Mouse (Mus musculus) myocyte (in vitro differentiated cells): Measurements from ENCODE around the gene Cldnd1. TPM values are rescaled to one million over a fixed set of nuclear protein-coding genes. Genes with fewer than 3 reads are reported as not detected.

Experiments used
- H3K27me3 ChIP-seq: one replicate; pipeline ENCODE4 v1.6.1; 2011; ENCODE audit not compliant: control insufficient read depth, insufficient read depth, insufficient read length
- H3K36me3 ChIP-seq: one replicate; pipeline ENCODE4 v1.6.1; 2011; ENCODE audit not compliant: control insufficient read depth, insufficient read depth
- H3K4me2 ChIP-seq: one replicate; pipeline ENCODE4 v1.6.1; 2011; ENCODE audit warnings: low read depth, control low read depth
- H3K4me3 ChIP-seq: one replicate; pipeline ENCODE4 v1.5.1; 2011; ENCODE audit warnings: mild to moderate bottlenecking, control low read depth, moderate library complexity
- H3K79me2 ChIP-seq: one replicate; pipeline ENCODE4 v1.6.1; 2011; ENCODE audit not compliant: control insufficient read depth, insufficient read depth
- H3ac ChIP-seq: one replicate; pipeline ENCODE4 v1.6.1; 2011; ENCODE audit not compliant: control insufficient read depth, insufficient read length
- CEBPB ChIP-seq: IDR thresholded peaks from 2 replicates; pipeline ENCODE4 v1.6.1; 2011; ENCODE audit warnings: mild to moderate bottlenecking, moderate library complexity; ENCODE audit not compliant: poor library complexity, insufficient read depth, severe bottlenecking
- E2F4 ChIP-seq: IDR thresholded peaks from one replicate; pipeline ENCODE4 v1.6.1; 2011; ENCODE audit warnings: mild to moderate bottlenecking, control low read depth, moderate library complexity; ENCODE audit not compliant: insufficient read depth
- MAX ChIP-seq: IDR thresholded peaks from one replicate; pipeline ENCODE4 v1.6.1; 2011; ENCODE audit warnings: low read depth, mild to moderate bottlenecking, control low read depth
- MYOD1 ChIP-seq, 3 experiments: IDR thresholded peaks; one replicate each; pipeline ENCODE4 v1.6.1; 2011; ENCODE audit warnings: control low read depth in 2 of 3, low read depth in 2 of 3, mild to moderate bottlenecking in 2 of 3, moderate library complexity in 1 of 3; ENCODE audit not compliant: insufficient read length in 2 of 3, control insufficient read depth in 1 of 3
- MYOG ChIP-seq, 3 experiments: IDR thresholded peaks; one replicate each; pipeline ENCODE4 v1.6.1; 2011; ENCODE audit warnings: control low read depth in 2 of 3, low read depth in 2 of 3, mild to moderate bottlenecking in 2 of 3; ENCODE audit not compliant: insufficient read length in 2 of 3, control insufficient read depth in 1 of 3, insufficient read depth in 1 of 3
- POLR2A ChIP-seq: IDR thresholded peaks from one replicate; pipeline ENCODE4 v1.6.1; 2011; ENCODE audit warnings: low read depth, mild to moderate bottlenecking, control low read depth, moderate library complexity; ENCODE audit not compliant: insufficient read length
- POLR2AphosphoS2 ChIP-seq: IDR thresholded peaks from one replicate; pipeline ENCODE4 v1.6.1; 2011; ENCODE audit warnings: low read depth, control low read depth; ENCODE audit not compliant: insufficient read length
- REST ChIP-seq: IDR thresholded peaks from one replicate; pipeline ENCODE4 v1.6.1; 2011; ENCODE audit warnings: mild to moderate bottlenecking, control low read depth, moderate library complexity; ENCODE audit not compliant: insufficient read depth, insufficient read length
- SRF ChIP-seq: IDR thresholded peaks from one replicate; pipeline ENCODE4 v1.6.1; 2011; ENCODE audit warnings: low read depth; ENCODE audit not compliant: control insufficient read depth, insufficient read length
- TCF12 ChIP-seq: IDR thresholded peaks from one replicate; pipeline ENCODE4 v1.6.1; 2011; ENCODE audit warnings: mild to moderate bottlenecking, control low read depth; ENCODE audit not compliant: poor library complexity, insufficient read depth, severe bottlenecking
- TCF3 ChIP-seq: IDR thresholded peaks from one replicate; pipeline ENCODE4 v1.6.1; 2011; ENCODE audit warnings: low read depth, control low read depth; ENCODE audit not compliant: insufficient read length
- USF1 ChIP-seq: IDR thresholded peaks from one replicate; pipeline ENCODE4 v1.6.1; 2011; ENCODE audit warnings: low read depth, mild to moderate bottlenecking, control low read depth, moderate library complexity
- polyA plus RNA-seq: library from polyadenylated mRNA; unstranded; fragments of >200 nt; fragmentation: generic; extraction: Trizol; gene quantifications from one replicate; pipeline ENCODE4 v1.2.1, GENCODE M21; 2012; ENCODE audit warnings: missing spikeins

Cldnd1 gene
- polyA plus RNA-seq, 1 experiment = 68.1 TPM

DNA sequence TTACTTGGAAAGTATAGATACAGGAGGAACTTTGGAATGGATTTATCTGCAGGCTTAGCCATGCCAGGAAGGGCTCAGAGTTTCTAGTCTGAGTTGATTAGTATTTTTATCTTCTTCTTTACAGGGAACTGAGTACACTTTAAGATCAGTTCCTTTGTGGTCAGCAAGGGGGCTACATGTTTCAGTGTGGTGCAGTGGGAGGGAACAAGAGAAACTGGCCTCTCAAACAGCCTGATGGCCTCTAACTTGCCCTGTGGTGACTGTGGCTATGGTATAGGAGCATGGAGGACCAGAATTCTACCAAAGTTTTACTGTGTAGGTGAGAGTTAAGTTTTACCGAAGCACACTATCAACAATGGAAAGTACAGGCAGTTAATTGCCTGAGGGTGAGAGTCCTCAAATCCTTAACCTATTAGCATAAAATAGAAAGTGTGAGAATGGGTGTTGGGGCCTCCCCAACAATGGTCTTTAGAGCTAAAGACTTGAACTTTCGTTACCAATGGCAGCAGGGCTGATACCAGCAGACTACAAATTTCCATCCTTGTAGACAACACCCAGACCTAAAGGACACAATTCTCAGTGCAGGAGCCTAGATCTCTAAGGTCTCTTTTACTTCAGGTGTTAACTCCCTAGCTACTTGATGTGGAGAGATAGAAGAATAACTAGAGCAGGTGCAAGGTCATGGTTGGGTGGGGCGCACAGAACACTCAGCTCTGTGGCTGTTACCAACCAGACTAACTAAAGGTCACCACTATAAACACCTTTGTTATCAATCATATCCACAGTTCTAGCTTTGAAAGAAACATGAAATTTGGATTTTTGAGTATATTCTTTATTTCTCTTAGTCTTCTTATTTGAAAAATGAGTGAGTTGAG, 18.9 kb upstream of the Cldnd1 start:
- H3K4me3 ChIP-seq = no peak overlapping the region
- H3K79me2 ChIP-seq = no peaks in the 10 kb centered on the region
- H3K36me3 ChIP-seq = no peaks in the 10 kb centered on the region
- H3ac ChIP-seq = no peak overlapping the region
- no peaks in the 10 kb centered on the region for H3K27me3 ChIP-seq
- no peak overlapping the region for H3K4me2 ChIP-seq
- TF ChIP-seq MAX (no peak), SRF (no peak), E2F4 (no peak), MYOG (IDR thresholded peaks at IDR 0.05; ENCODE audit: control insufficient read depth in 1 of 3, insufficient read depth in 1 of 3, insufficient read length in 2 of 3, low read depth in 2 of 3) (no peak), CEBPB (no peak), MYOD1 (IDR thresholded peaks at IDR 0.05; ENCODE audit: control insufficient read depth in 1 of 3, insufficient read length in 2 of 3, low read depth in 2 of 3) (no peak), POLR2A (no peak), POLR2AphosphoS2 (no peak), USF1 (no peak), REST (no peak), TCF12 (no peak), TCF3 (no peak)

DNA sequence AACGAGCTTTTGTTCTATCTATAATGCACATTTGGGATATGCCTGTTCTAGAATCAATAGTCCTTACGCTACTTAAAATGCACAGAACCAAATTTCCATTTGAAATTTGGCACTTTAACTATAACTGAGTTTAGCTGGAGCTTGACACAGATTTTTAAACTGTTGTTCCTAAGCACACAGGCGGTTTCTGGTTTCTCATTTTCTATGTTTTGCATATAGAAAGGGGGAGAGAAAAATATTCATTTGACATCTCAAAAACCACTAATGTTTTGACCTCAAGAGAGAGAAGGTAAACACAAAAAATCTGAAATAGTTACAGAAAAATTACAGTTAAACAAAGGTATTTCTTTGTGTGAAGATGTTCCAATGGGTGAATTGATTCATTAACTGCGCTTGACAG, 18.2 kb upstream of the Cldnd1 start:
- TF ChIP-seq POLR2A = no peak
- no peak for TF ChIP-seq MYOG (IDR thresholded peaks at IDR 0.05; ENCODE audit: control insufficient read depth in 1 of 3, insufficient read depth in 1 of 3, insufficient read length in 2 of 3, low read depth in 2 of 3)
- no peak for TF ChIP-seq E2F4
- no peak for TF ChIP-seq MYOD1 (IDR thresholded peaks at IDR 0.05; ENCODE audit: control insufficient read depth in 1 of 3, insufficient read length in 2 of 3, low read depth in 2 of 3)
- TF ChIP-seq USF1 = no peak
- TF ChIP-seq TCF3 = no peak
- no peak for TF ChIP-seq POLR2AphosphoS2
- TF ChIP-seq SRF = no peak
- no peak for TF ChIP-seq CEBPB
- TF ChIP-seq MAX = no peak
- no peak for TF ChIP-seq TCF12
- H3K27me3 ChIP-seq = no peaks in the 10 kb centered on the region
- H3K36me3 ChIP-seq = no peaks in the 10 kb centered on the region
- no peaks in the 10 kb centered on the region for H3K79me2 ChIP-seq
- no peak overlapping the region for H3K4me3 ChIP-seq
- no peak overlapping the region for H3K4me2 ChIP-seq
- H3ac ChIP-seq = no peak overlapping the region

DNA sequence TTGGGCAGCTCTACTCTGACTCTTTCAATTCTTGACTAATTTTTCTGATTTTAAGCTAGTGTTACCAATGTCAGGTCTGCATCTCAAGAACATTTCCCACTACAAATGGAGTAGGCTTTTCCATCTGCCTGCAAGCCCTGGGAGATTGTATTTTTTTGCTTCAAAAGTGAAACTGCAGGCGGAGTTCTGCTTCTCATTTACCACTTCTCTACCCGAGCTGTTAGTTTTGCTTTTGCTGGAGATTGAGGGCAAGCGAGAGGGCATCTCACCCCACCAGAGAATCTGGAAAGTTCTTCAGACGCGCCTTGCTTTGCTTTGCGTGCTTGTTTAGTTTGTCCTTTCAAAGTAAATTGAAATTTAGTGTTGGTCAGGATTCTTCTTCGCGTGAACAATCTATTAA, 15.5 kb upstream of the Cldnd1 start:
- H3K27me3 ChIP-seq = no peaks in the 10 kb centered on the region
- peak overlapping the region; percentile 59 for H3K4me2 ChIP-seq
- H3K79me2 ChIP-seq = no peaks in the 10 kb centered on the region
- H3K4me3 ChIP-seq = no peak overlapping the region
- H3ac ChIP-seq = no peak overlapping the region
- H3K36me3 ChIP-seq = no peaks in the 10 kb centered on the region
- TF ChIP-seq CEBPB (no peak), REST (no peak), MYOD1 (IDR thresholded peaks at IDR 0.05; ENCODE audit: control insufficient read depth in 1 of 3, insufficient read length in 2 of 3, low read depth in 2 of 3) (no peak), SRF (no peak), POLR2AphosphoS2 (no peak), TCF12 (no peak), MAX (no peak), MYOG (IDR thresholded peaks at IDR 0.05; ENCODE audit: control insufficient read depth in 1 of 3, insufficient read depth in 1 of 3, insufficient read length in 2 of 3, low read depth in 2 of 3) (no peak), USF1 (no peak)

GRCm38 (mm10) chr16:58713128-58713527, 14.6 kb upstream of the Cldnd1 start:
- Histone ChIP-seq H3K36me3 (no peaks in the 10 kb centered on the region), H3K4me2 (no peak overlapping the region), H3K4me3 (no peak overlapping the region), H3K27me3 (no peaks in the 10 kb centered on the region), H3ac (no peak overlapping the region), H3K79me2 (no peaks in the 10 kb centered on the region)
- TF ChIP-seq MYOD1 (IDR thresholded peaks at IDR 0.05; ENCODE audit: control insufficient read depth in 1 of 3, insufficient read length in 2 of 3, low read depth in 2 of 3) (no peak), POLR2A (no peak)

GRCm38 (mm10) chr16:58715018-58715417, 12.7 kb upstream of the Cldnd1 start:
- Histone ChIP-seq H3K4me2 (no peak overlapping the region), H3K36me3 (no peaks in the 10 kb centered on the region), H3K79me2 (no peaks in the 10 kb centered on the region), H3K4me3 (no peak overlapping the region), H3K27me3 (no peaks in the 10 kb centered on the region), H3ac (no peak overlapping the region)
- no peak for TF ChIP-seq USF1
- TF ChIP-seq MAX = no peak
- TF ChIP-seq SRF = no peak
- TF ChIP-seq MYOD1 (IDR thresholded peaks at IDR 0.05; ENCODE audit: control insufficient read depth in 1 of 3, insufficient read length in 2 of 3, low read depth in 2 of 3) = no peak
- TF ChIP-seq TCF12 = no peak
- TF ChIP-seq E2F4 = no peak
- no peak for TF ChIP-seq POLR2A
- no peak for TF ChIP-seq CEBPB
